Mouse (Mus musculus) liver, adult (tissue): ENCODE data around the gene Tec.

Source experiments
- GATA4 ChIP-seq: IDR thresholded peaks from 2 replicates; pipeline ENCODE4 v1.6.1; 2014; ENCODE audit warnings: mild to moderate bottlenecking, low read length; ENCODE audit not compliant: insufficient replicate concordance

The Tec gene

GRCm38 (mm10) chr5:72758925-72759924, 109.1 kb downstream of the Tec start:
- no peak for TF ChIP-seq GATA4

GRCm38 (mm10) chr5:72757155-72757773, 111.0 kb downstream of the Tec start:
- no peak for TF ChIP-seq GATA4

GRCm38 (mm10) chr5:72755941-72756340, 112.3 kb downstream of the Tec start:
- TF ChIP-seq GATA4: no peak

GRCm38 (mm10) chr5:72755035-72755434, 113.2 kb downstream of the Tec start:
- no peak for TF ChIP-seq GATA4

GRCm38 (mm10) chr5:72752585-72752984, 115.7 kb downstream of the Tec start, which contains the start of gene Txk:
Gene Txk (minus strand): TSS chr5:72752777.
- no peak for TF ChIP-seq GATA4

- TF ChIP-seq GATA4: no peak
These were observed 117.1 kb downstream of the Tec start for GRCm38 (mm10) chr5:72751056-72751758.

GRCm38 (mm10) chr5:72750226-72750625, 118.1 kb downstream of the Tec start:
- TF ChIP-seq GATA4: no peak

GRCm38 (mm10) chr5:72748659-72749265, 119.5 kb downstream of the Tec start:
- TF ChIP-seq GATA4: no peak

- TF ChIP-seq GATA4: no peak
These were observed 120.9 kb downstream of the Tec start for GRCm38 (mm10) chr5:72747384-72747783.

GRCm38 (mm10) chr5:72746461-72746860, 121.8 kb downstream of the Tec start:
- TF ChIP-seq GATA4: no peak

- TF ChIP-seq GATA4: no peak
These were observed 125.2 kb downstream of the Tec start for GRCm38 (mm10) chr5:72743103-72743502.

- TF ChIP-seq GATA4: no peak
These were observed 131.4 kb downstream of the Tec start for GRCm38 (mm10) chr5:72736868-72737267.

- TF ChIP-seq GATA4: no peak
These were observed 131.8 kb downstream of the Tec start for GRCm38 (mm10) chr5:72736437-72736836.

- no peak for TF ChIP-seq GATA4
These were observed 132.5 kb downstream of the Tec start for GRCm38 (mm10) chr5:72735763-72736162.

GRCm38 (mm10) chr5:72732885-72733284, 135.4 kb downstream of the Tec start:
- TF ChIP-seq GATA4: no peak
